Mouse (Mus musculus): Measurements from ENCODE around the gene Uhmk1.
A peak's percentile ranks its signal among the peaks of the same experiment; 100 is the strongest.
"Not testable (repeated sequence)": the region's sequence is repeated elsewhere in the genome, so short reads cannot be mapped to it uniquely, and the experiment has no call there.

Uhmk1 gene

GRCm38 (mm10) chr1:170214757-170215522 lies at the start of gene Uhmk1:
Gene Uhmk1 (minus strand): TSS chr1:170215397.
- DNase-seq, result peak; percentile 94

- DNase-seq, result peak; percentile 94
Measured at GRCm38 (mm10) chr1:170255560-170255910, 40.3 kb upstream of the Uhmk1 start.

DNA sequence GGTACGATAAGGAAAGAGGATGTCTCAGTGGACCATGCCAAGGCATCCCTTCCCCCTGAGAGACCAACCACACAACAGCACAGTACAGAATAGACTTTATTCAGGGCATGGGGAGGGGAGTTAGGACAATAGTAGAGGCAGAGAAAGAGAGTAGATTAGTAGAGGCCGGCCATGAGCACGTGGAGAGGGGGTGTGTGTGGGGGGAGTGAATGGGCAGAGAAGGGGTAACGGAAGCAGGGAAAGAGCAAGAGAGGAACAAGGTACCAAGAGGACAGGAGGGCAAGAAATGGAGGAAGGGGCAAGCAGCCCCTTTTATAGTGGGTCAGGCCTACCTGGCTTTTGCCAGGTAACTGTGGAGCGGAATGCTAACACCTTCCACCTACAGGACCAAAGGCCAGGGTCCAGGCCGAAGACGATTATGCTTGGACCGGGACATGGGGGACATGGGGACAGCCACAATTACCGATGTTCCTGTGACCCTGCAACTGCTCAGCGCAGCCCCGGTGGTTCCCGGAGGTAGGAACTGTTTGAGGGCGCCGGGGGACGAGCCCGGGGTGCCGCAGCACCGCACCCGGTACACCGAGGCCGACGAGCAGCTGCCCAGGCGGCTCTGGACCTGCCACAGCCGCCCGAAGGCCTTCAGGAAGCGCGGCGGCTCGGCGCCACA lies 39.8 kb upstream of the Uhmk1 start:
- DNase-seq, result no peak

DNA sequence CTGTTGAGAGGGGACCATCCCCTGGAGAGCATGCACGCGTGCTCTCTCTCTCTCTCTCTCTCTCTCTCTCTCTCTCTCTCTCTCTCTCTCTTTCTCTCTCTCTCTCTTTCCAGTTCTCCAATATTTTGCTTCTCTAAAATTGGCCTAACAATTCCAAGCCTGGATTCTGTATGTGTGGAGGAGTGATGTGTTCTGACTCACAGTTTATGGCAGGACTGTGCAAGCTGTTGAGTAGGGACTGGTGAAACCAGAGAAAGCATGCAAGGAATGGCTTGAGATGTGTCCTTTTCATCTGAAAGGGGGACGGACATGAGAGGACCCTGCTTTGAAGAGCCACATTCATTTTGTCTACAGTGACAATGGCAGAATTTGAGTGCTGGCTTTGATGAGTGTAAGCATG lies 29.8 kb upstream of the Uhmk1 start:
- DNase-seq, result no peak

- DNase-seq, result not testable (repeated sequence)
Measured at GRCm38 (mm10) chr1:170232688-170233087, 17.5 kb upstream of the Uhmk1 start, which contains the start of gene Sh2d1b2. Gene Sh2d1b2 (plus strand): TSS chr1:170232749.

- no peak for DNase-seq
Measured at GRCm38 (mm10) chr1:170223276-170223675, 8.1 kb upstream of the Uhmk1 start.

DNA sequence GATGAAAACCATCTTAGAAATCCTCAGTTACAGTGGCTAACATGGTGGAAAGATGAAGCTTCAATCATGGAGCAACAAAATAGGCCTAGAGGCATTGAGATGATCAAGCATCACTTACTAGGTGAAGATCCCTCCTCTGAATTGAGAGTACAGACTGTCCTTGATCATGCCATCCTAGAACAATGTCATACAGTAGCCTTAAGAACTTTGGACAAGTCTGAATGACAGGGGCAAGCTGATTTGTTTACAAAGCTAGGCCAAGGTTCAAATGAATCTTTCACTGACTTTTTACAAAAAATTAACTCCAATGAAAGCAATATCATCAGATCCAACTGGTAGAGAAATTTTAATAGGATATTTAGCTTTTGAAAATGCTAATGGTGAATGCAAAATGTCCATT lies 5.2 kb upstream of the Uhmk1 start:
- DNase-seq, result no peak

- peak; percentile 61 for DNase-seq
Measured at GRCm38 (mm10) chr1:170218091-170218884, 3.1 kb upstream of the Uhmk1 start.

DNA sequence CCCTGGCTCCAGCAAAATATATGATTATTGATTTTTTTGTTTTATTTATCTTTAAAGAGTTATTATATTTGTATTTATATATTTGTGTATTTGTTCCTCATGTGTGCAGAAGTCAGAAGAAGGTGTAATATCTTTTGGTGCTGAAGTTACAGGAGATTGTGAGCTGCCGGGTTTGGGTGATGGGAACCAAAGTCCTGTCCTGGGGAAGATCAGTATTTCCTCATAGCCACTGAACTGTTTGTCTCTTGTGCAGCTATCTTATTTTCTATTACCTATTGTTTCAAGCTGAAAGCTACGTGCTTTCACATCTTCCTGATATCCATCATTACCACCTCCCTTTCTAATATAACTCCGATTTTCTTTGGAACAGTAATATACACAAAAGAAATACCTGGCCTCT lies 393 bp upstream of the Uhmk1 start:
- no peak for DNase-seq

DNA sequence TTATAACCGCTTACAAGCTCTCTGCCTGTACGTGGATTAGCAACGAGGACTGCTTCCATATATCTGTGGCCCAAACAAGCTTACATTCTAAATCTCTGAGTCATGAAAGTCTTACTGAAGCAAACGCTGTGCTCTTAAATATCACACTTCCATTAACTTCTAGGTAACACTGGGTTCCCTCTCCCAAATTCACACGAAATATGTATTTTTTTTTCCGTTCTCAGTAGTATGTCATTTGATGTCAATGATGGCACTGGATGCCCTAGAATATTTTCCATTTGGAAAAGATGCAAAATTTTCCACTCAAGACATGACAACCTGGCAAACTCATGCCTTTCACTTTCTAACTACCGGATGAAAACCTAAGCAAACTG lies 827 bp downstream of the Uhmk1 start:
- peak; percentile 3 for DNase-seq

GRCm38 (mm10) chr1:170213181-170213879 lies 1.9 kb downstream of the Uhmk1 start:
- no peak for DNase-seq

DNA sequence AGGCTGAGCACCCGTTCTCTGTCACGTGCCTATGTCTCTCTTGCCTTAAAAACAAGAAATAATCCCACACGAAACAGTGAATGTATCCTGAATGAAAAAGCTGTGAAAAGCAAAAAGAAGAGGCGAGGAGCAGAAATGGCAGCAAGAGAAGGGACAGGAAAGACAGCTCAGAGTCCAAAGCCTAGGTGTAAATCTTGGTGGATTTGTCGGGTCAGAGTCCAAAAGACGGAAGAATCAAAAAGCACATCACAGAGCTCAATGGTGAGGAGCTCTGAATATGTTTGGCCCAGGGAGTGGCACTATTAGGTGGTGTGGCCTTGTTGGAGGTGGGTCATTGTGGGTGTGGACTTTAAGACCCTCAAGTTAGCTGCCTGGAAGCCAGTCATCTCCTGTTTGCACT lies 8.8 kb downstream of the Uhmk1 start:
- no peak for DNase-seq

- peak; percentile 41 for DNase-seq
Measured at GRCm38 (mm10) chr1:170200379-170200778, 14.8 kb downstream of the Uhmk1 start.

DNA sequence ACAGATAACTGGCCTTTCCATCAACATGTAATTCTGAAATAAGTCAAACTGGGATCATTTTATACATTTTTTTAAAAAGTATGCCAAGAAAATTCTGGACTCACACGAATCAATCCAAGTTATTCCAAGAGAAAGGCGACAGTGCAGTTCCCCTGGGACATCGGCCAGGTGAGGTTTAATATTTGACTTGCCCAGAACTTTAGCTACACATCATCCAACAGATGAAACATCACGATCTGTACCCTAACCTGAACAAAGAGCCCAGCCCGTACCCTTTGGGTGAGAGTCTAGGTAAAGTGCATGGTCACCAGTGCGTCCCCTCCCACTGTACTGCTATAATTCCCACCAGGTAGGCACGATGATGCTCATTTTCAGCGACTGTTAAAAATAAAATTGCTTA lies 19.0 kb downstream of the Uhmk1 start:
- no peak for DNase-seq

DNA sequence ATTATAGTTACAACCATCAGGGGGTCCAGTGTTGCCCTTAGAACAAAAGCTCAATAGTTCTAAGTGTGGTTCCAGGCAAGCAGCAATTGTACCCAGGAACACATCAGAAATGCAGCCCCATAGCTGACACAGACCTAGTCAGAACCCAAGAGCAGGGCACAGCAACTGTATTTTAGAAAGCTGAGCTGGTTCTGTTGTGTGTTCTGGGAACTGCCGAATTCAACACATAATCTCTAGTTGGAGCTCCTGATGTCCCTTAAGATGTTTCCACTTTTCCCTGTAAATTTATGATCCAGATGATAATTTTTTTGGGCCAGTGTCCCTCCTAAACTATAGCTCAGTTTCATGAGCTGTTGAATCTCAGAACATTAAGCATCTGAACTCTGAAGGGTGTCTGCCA lies 23.3 kb downstream of the Uhmk1 start:
- DNase-seq, result no peak

- DNase-seq, result no peak
Measured at GRCm38 (mm10) chr1:170190225-170190624, 25.0 kb downstream of the Uhmk1 start.

GRCm38 (mm10) chr1:170188601-170189000 lies 26.6 kb downstream of the Uhmk1 start:
- no peak for DNase-seq

GRCm38 (mm10) chr1:170186531-170186930 lies 28.7 kb downstream of the Uhmk1 start:
- no peak for DNase-seq

DNA sequence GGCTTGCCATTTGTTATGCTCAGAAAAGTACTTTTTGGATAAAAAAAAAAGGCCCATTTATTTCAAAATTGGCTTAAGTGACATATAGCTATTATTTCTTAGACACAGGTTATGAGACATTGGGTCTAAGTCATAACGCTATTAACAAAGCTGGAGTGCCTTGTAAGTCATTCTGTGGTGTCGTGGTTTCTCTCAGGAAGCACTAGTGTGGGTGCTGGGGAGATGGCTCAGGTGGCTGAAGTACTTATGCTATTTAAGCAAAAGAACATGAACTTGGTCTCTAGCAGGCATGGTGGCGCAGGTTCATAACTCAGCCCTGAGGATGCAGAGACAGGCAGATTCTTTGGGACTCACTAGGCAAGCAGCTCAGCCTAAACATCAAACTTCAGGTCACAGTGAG lies 30.1 kb downstream of the Uhmk1 start:
- DNase-seq, result no peak

- no peak for DNase-seq
Measured at GRCm38 (mm10) chr1:170182706-170183105, 32.5 kb downstream of the Uhmk1 start.

- DNase-seq, result no peak
Measured at GRCm38 (mm10) chr1:170176661-170177239, 38.4 kb downstream of the Uhmk1 start.

- DNase-seq, result peak; percentile 23
Measured at GRCm38 (mm10) chr1:170175848-170176247, 39.3 kb downstream of the Uhmk1 start.

Data from retina, postnatal 1 day (tissue).